Mouse (Mus musculus) CH12.LX (cell line): ENCODE data around the gene Pccb. TPM values are rescaled to one million over a fixed set of nuclear protein-coding genes. Genes with fewer than 3 reads are reported as not detected.
A peak's percentile ranks its signal among the peaks of the same experiment; 100 is the strongest.

Experiments used
- DNase-seq: peaks from one replicate; pipeline ENCODE4 v3.0.0-alpha.2; 2013; ENCODE audit errors: extremely low read depth
- H3K27ac ChIP-seq: 2 replicates; pipeline ENCODE4 v1.5.1; 2012; ENCODE audit warnings: low read depth, mild to moderate bottlenecking, control low read depth, moderate library complexity; ENCODE audit not compliant: insufficient read depth
- H3K27me3 ChIP-seq: replicated peaks from 2 replicates; pipeline ENCODE3; 2012; ENCODE audit warnings: inconsistent platforms
- H3K36me3 ChIP-seq, 2 experiments: replicated peaks in 1 of 2; 2 replicates each; pipeline versions ENCODE3 to v1.6.1; 2012; ENCODE audit warnings: inconsistent platforms in 1 of 2, low read length in 1 of 2, mild to moderate bottlenecking in 1 of 2, mixed read lengths in 1 of 2, moderate library complexity in 1 of 2; ENCODE audit not compliant: control insufficient read depth in 1 of 2, insufficient read depth in 1 of 2
- H3K4me1 ChIP-seq, 2 experiments: 2 replicates each; pipeline ENCODE4 v1.6.1; 2012; ENCODE audit warnings: inconsistent platforms in 1 of 2, moderate library complexity in 1 of 2; ENCODE audit not compliant: insufficient read depth in 2 of 2, control insufficient read depth in 1 of 2
- H3K4me2 ChIP-seq: 2 replicates; pipeline ENCODE4 v1.6.1; 2012; ENCODE audit warnings: low read depth, mild to moderate bottlenecking, control low read depth; ENCODE audit not compliant: poor library complexity, insufficient read depth, severe bottlenecking
- H3K4me3 ChIP-seq, 3 experiments: fragments of 150-350 bp in 1 of 3; sonication (generic) in 1 of 3; replicated peaks in 1 of 3; 2 replicates each; pipeline versions ENCODE3 to v1.5.1; 2011 to 2012; ENCODE audit warnings: low read depth in 2 of 3, low read length in 2 of 3, mild to moderate bottlenecking in 2 of 3, moderate library complexity in 2 of 3, control low read depth in 1 of 3, improper control_type of control experiment in 1 of 3, inconsistent platforms in 1 of 3, mixed read lengths in 1 of 3; ENCODE audit not compliant: poor library complexity in 1 of 3
- H3K79me2 ChIP-seq: replicated peaks from 2 replicates; pipeline ENCODE4 v1.6.1; 2012; ENCODE audit warnings: mild to moderate bottlenecking, moderate library complexity; ENCODE audit not compliant: control insufficient read depth, poor library complexity, insufficient read depth, severe bottlenecking; ENCODE audit errors: extremely low read depth
- H3K9ac ChIP-seq: 2 replicates; pipeline ENCODE4 v1.6.1; 2012; ENCODE audit warnings: low read depth, mild to moderate bottlenecking, control low read depth, moderate library complexity; ENCODE audit not compliant: insufficient read depth
- H3K9me3 ChIP-seq: replicated peaks from 2 replicates; pipeline ENCODE3; 2012; ENCODE audit warnings: low read length, inconsistent platforms, mixed read lengths
- CHD1 ChIP-seq: IDR thresholded peaks from 2 replicates; pipeline ENCODE4 v1.6.1; 2012; ENCODE audit warnings: low read depth, low read length, improper control_type of control experiment, inconsistent platforms
- CHD2 ChIP-seq: IDR thresholded peaks from 2 replicates; pipeline ENCODE4 v1.6.1; 2011; ENCODE audit warnings: low read length, improper control_type of control experiment
- EP300 ChIP-seq: IDR thresholded peaks from 2 replicates; pipeline ENCODE4 v1.6.1; 2011; ENCODE audit warnings: low read length, improper control_type of control experiment
- HCFC1 ChIP-seq: IDR thresholded peaks from 2 replicates; pipeline ENCODE4 v1.6.1; 2012; ENCODE audit warnings: low read depth, mild to moderate bottlenecking, inconsistent platforms, low read length, improper control_type of control experiment
- IRF4 ChIP-seq: IDR thresholded peaks from 2 replicates; pipeline ENCODE4 v1.6.1; 2014; ENCODE audit warnings: low read depth, mild to moderate bottlenecking, inconsistent platforms, low read length, improper control_type of control experiment
- MAX ChIP-seq: IDR thresholded peaks from 2 replicates; pipeline ENCODE4 v1.6.1; 2011; ENCODE audit warnings: low read length, improper control_type of control experiment
- MXI1 ChIP-seq: IDR thresholded peaks from 2 replicates; pipeline ENCODE4 v1.6.1; 2011; ENCODE audit warnings: mild to moderate bottlenecking, low read depth, low read length, improper control_type of control experiment
- POLR2A ChIP-seq: IDR thresholded peaks from 2 replicates; pipeline ENCODE4 v1.6.1; 2011; ENCODE audit warnings: low read depth, mild to moderate bottlenecking, improper control_type of control experiment, low read length
- POLR2AphosphoS2 ChIP-seq: IDR thresholded peaks from 2 replicates; pipeline ENCODE4 v1.6.1; 2011; ENCODE audit warnings: low read depth, low read length, improper control_type of control experiment
- RAD21 ChIP-seq: IDR thresholded peaks from 2 replicates; pipeline ENCODE4 v1.6.1; 2011; ENCODE audit warnings: low read depth, mild to moderate bottlenecking, low read length, improper control_type of control experiment, moderate library complexity
- RCOR1 ChIP-seq: conservative IDR thresholded peaks from 2 replicates; pipeline ENCODE4 v1.6.1; 2012; ENCODE audit warnings: low read depth, mild to moderate bottlenecking, inconsistent platforms, low read length, improper control_type of control experiment
- TBP ChIP-seq: conservative IDR thresholded peaks from 2 replicates; pipeline ENCODE4 v1.6.1; 2011; ENCODE audit warnings: low read depth, low read length, improper control_type of control experiment
- UBTF ChIP-seq: IDR thresholded peaks from 2 replicates; pipeline ENCODE4 v1.6.1; 2012; ENCODE audit warnings: low read depth, mild to moderate bottlenecking, inconsistent platforms, low read length, improper control_type of control experiment, moderate library complexity
- USF1 ChIP-seq: IDR thresholded peaks from 2 replicates; pipeline ENCODE4 v1.6.1; 2014; ENCODE audit warnings: low read depth, mild to moderate bottlenecking, inconsistent platforms, low read length, improper control_type of control experiment
- ZKSCAN1 ChIP-seq: IDR thresholded peaks from 2 replicates; pipeline ENCODE4 v1.6.1; 2012; ENCODE audit warnings: low read depth, inconsistent platforms, low read length, improper control_type of control experiment, borderline replicate concordance
- ZMIZ1 ChIP-seq: IDR thresholded peaks from 2 replicates; pipeline ENCODE4 v1.6.1; 2012; ENCODE audit warnings: low read depth, mild to moderate bottlenecking, inconsistent platforms, low read length, improper control_type of control experiment
- dilution Hi-C: fragments of 300-500 bp; cut with MboI; formaldehyde crosslinking; loops from 2 replicates; pipeline ENCODE4 v1.14.3; 2020; ENCODE audit warnings: low sequenced_read_pairs; ENCODE audit not compliant: extremely low pct_unique_long_range_greater_than_20kb, extremely low pct_ligation_motif_present
- in situ Hi-C: fragments of 300-500 bp; cut with MboI; formaldehyde crosslinking; loops from 3 replicates; pipeline ENCODE4 v1.14.3; 2019; ENCODE audit warnings: low sequenced_read_pairs, low pct_ligation_motif_present, low pct_unique_long_range_greater_than_20kb, mixed read lengths
- polyA plus RNA-seq: library from polyadenylated mRNA; unstranded; fragments of >175 nt; gene quantifications from 2 replicates; pipeline ENCODE4 v1.2.1, GENCODE M21; 2012; ENCODE audit warnings: low read depth; ENCODE audit not compliant: insufficient read length
- total RNA-seq, 2 experiments: library from RNA; depleted of rRNA; stranded (reverse); fragments of 300-350 nt in 1 of 2; fragments of >200 nt in 1 of 2; gene quantifications; 2 replicates each; pipeline ENCODE4 v1.2.3; 2012 to 2014

Gene Pccb
- total and polyA plus RNA-seq, 3 experiments = 18.4 to 31.6 (median 18.7) TPM

GRCm38 (mm10) chr9:101033761-101034447 is 794 bp downstream of the Pccb start:
- H3K27me3 ChIP-seq = no peaks in the 10 kb centered on the region
- peaks cover 0 to 11% of the 10 kb centered on the region in 2 experiments for H3K36me3 ChIP-seq
- H3K9ac ChIP-seq = peak overlapping the region; percentile 49
- no peak for TF ChIP-seq UBTF
- TF ChIP-seq ZKSCAN1 = no peak
- no peak for TF ChIP-seq IRF4
- no peak for TF ChIP-seq EP300
- TF ChIP-seq USF1 = no peak
- TF ChIP-seq TBP = no peak
- TF ChIP-seq CHD1 = no peak
- TF ChIP-seq MAX = no peak
- TF ChIP-seq RAD21 = no peak
- TF ChIP-seq POLR2A = no peak
- TF ChIP-seq MXI1 = no peak
- TF ChIP-seq CHD2 = no peak
- TF ChIP-seq ZMIZ1 = no peak
- DNase-seq = no peak
- no peaks in the 10 kb centered on the region for H3K9me3 ChIP-seq
- no peak overlapping the region for H3K27ac ChIP-seq
- dilution Hi-C loops = no loop called here
- no peaks in the 10 kb centered on the region for H3K79me2 ChIP-seq
- peak overlapping the region; percentile 48 for H3K4me2 ChIP-seq
- H3K4me3 ChIP-seq = peak overlapping the region; percentile 50 to 63 (median 58)
- peaks cover 7 to 26% of the 10 kb centered on the region in 2 experiments; a peak in 3 of 4 replicates for H3K4me1 ChIP-seq
- in situ Hi-C loops = no loop called here

- dilution Hi-C loops = no loop called here
Observed at GRCm38 (mm10) chr9:101018768-101019167, 15.9 kb downstream of the Pccb start.

More at GRCm38 (mm10) chr9:101018768-101019167, 15.9 kb downstream of the Pccb start:
- no peak overlapping the region for H3K27ac ChIP-seq
- no peaks in the 10 kb centered on the region for H3K4me1 ChIP-seq
- no peak overlapping the region for H3K9ac ChIP-seq
- no peaks in the 10 kb centered on the region for H3K27me3 ChIP-seq
- H3K9me3 ChIP-seq = no peaks in the 10 kb centered on the region
- peaks cover 0 to 17% of the 10 kb centered on the region in 2 experiments for H3K36me3 ChIP-seq
- DNase-seq = no peak
- in situ Hi-C loops = loop anchor here (25.0 kb wide), 1 partner anchor 119 kb away; no protein-coding TSS in a partner anchor
- H3K4me3 ChIP-seq = no peak overlapping the region
- no peak overlapping the region for H3K4me2 ChIP-seq
- TF ChIP-seq HCFC1 (no peak), POLR2AphosphoS2 (no peak), RCOR1 (no peak), CHD1 (no peak)
- H3K79me2 ChIP-seq = no peaks in the 10 kb centered on the region; the same call in 1 of the 2 replicates
